In the genomic region with DNA sequence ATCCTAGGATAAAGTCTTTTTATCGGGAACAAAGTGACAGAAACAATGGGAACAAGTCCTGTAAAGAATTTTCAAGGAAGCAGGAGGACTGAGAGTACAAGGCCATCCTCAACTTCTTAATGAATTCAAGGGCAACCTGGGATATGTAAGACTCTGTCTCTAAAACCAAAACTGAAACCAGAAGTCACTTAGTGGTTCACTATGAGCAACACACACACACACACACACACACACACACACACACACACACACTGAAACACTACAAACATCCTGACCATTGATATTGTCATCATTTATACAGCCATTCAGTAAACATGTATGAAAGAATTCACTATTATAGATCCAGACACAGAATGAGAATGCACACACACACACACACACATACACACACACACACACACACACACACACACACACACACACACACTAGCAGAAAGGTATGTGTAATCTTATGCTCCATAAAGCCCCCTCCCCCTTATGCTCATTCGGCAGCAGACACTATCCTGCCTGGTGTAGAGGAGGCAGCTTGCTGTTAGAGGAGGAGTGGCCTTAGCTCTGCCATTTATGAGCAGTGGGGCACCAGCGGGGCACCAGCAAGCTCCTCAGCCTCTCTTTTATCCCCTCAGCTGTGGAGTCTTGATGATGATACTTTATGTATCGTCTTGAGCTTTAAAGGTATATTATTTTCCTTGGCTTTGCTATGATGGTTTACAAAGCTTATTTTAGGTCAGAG, we compare ENCODE assay signal across 23 mouse cellular contexts.
DNase-seq lines count a peak whose midpoint lies in the region; ATAC-seq lines count a peak whose summit lies in the region.
"Had no signal": no experiment of that assay in that cellular context is flagged by ENCODE, and none has a peak within 500 bp of the region (broad histone marks: within the 10 kb centered on the region; RNA-seq: fewer than 3 reads in every experiment).

No protein-coding gene starts in this region.

- H3K4me3 ChIP-seq in neural tube, embryonic 13.5 days: no peak overlapping the region
- H3K4me3 ChIP-seq in neural tube, embryonic 15.5 days (replicated peaks): no peak overlapping the region
- H3K4me3 ChIP-seq: embryonic facial prominence, embryonic 15.5 days; erythroblast, embryonic 14.5 days; forebrain, embryonic 10.5 days; forebrain, embryonic 15.5 days; heart, embryonic 12.5 days; hindbrain, embryonic 15.5 days had no signal

- H3K9ac ChIP-seq in neural tube, embryonic 13.5 days: no peak overlapping the region
- H3K9ac ChIP-seq in neural tube, embryonic 15.5 days (replicated peaks): no peak overlapping the region
- H3K9ac ChIP-seq: embryonic facial prominence, embryonic 15.5 days; forebrain, embryonic 15.5 days; heart, embryonic 12.5 days; hindbrain, embryonic 15.5 days had no signal

- ATAC-seq in neural tube, embryonic 13.5 days (ENCODE audit: low read depth): peak; percentile 63; the same call in 1 of the 2 replicates
- ATAC-seq in neural tube, embryonic 15.5 days (ENCODE audit: low FRiP score): no peak
- ATAC-seq in activated CD4-positive, CD25-positive, alpha-beta regulatory T cell, adult 4 months: peak; percentile 61
- ATAC-seq: forebrain, embryonic 15.5 days; Patski had no signal

- H3K27me3 ChIP-seq in neural tube, embryonic 13.5 days: no peaks in the 10 kb centered on the region
- no peaks in the 10 kb centered on the region for H3K27me3 ChIP-seq in neural tube, embryonic 15.5 days (replicated peaks)
- H3K27me3 ChIP-seq: embryonic facial prominence, embryonic 15.5 days; forebrain, embryonic 15.5 days; heart, embryonic 12.5 days; hindbrain, embryonic 15.5 days; Patski had no signal

- peak; percentile 42 for DNase-seq in CD4-positive helper T cell, adult 2 months (ENCODE audit: low read depth, low spot score)
- DNase-seq in lung, postnatal 10 days: no peak
- DNase-seq in left cerebral cortex, adult 11 months (ENCODE audit: low spot score): no peak
- DNase-seq in c-Kit-positive CD71-positive TER-119-positive erythroid progenitor cells, embryonic 14.5 days (ENCODE audit: low spot score): no peak
- DNase-seq: adrenal gland, adult 8-10 months; adrenal gland, postnatal 36 days; cerebellum, adult 11 months; cerebellum, adult 8-10 months; cerebellum, postnatal 14 days; embryo, embryonic 11 days; gastrocnemius, postnatal 14 days; heart, postnatal 36 days; kidney, adult 11 months had no signal

- H3K36me3 ChIP-seq in neural tube, embryonic 13.5 days: no peaks in the 10 kb centered on the region
- H3K36me3 ChIP-seq in neural tube, embryonic 15.5 days: no peaks in the 10 kb centered on the region
- H3K36me3 ChIP-seq: embryonic facial prominence, embryonic 15.5 days; forebrain, embryonic 10.5 days; forebrain, embryonic 15.5 days; heart, embryonic 12.5 days; hindbrain, embryonic 15.5 days had no signal

- peaks cover 7% of the 10 kb centered on the region; the same call in 1 of the 2 replicates for H3K9me3 ChIP-seq in neural tube, embryonic 13.5 days
- H3K9me3 ChIP-seq in neural tube, embryonic 15.5 days (replicated peaks): no peaks in the 10 kb centered on the region
- H3K9me3 ChIP-seq: embryonic facial prominence, embryonic 15.5 days had no signal

- peaks cover 17% of the 10 kb centered on the region; the same call in 1 of the 2 replicates for H3K4me1 ChIP-seq in neural tube, embryonic 13.5 days (replicated peaks)
- H3K4me1 ChIP-seq in neural tube, embryonic 15.5 days: peaks cover 8% of the 10 kb centered on the region; the same call in 1 of the 2 replicates
- H3K4me1 ChIP-seq: embryonic facial prominence, embryonic 15.5 days; forebrain, embryonic 15.5 days; heart, embryonic 12.5 days; hindbrain, embryonic 15.5 days had no signal

- H3K4me2 ChIP-seq in neural tube, embryonic 13.5 days: no peak overlapping the region
- no peak overlapping the region for H3K4me2 ChIP-seq in neural tube, embryonic 15.5 days
- H3K4me2 ChIP-seq: embryonic facial prominence, embryonic 15.5 days; forebrain, embryonic 15.5 days; heart, embryonic 12.5 days; hindbrain, embryonic 15.5 days had no signal

- H3K27ac ChIP-seq in neural tube, embryonic 13.5 days (replicated peaks): no peak overlapping the region
- no peak overlapping the region for H3K27ac ChIP-seq in neural tube, embryonic 15.5 days (replicated peaks)
- H3K27ac ChIP-seq: embryonic facial prominence, embryonic 15.5 days; forebrain, embryonic 10.5 days; forebrain, embryonic 15.5 days; hindbrain, embryonic 15.5 days had no signal

- 39% methylated on average over 4 of the region's 4 CpGs for WGBS in neural tube, embryonic 13.5 days
- 32% methylated on average over 4 of the region's 4 CpGs for WGBS in neural tube, embryonic 15.5 days
